20 mouse cellular contexts compared by ENCODE assay signal in the genomic region with DNA sequence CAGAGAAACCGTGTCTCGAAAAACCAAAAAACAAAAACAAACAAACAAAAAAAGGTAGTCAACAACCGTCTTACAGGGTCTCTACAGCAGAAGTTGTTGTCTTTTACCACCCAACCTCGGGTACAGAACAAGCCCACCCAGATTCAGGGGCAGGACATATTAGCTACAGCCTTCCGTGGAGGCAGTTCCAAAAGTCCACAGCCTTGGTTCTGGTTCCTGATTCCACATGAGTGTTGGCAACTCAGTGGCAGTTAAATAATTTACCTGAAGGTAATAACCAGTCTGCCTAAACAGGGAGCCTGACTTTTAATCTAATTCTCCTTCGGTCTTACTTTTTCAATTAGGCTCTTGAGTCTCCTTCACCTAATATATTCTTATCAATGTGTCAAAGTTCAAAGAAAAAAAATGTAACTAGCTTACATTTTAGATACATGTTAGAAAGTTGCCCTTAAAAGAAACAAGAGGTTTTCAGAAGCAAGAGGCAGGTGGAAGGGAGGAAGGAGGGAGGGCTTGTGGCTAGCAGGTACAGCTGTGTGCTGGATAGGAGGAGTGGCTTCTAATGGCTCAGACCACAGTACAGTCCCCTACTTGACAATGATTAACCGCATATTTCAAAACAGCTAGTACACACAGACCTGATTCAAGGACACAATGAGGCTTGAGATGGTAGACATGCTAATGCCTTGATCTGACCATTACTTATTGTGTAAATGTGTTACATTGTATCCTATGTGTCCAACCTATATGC. TPM values are rescaled to one million over a fixed set of nuclear protein-coding genes. Genes with fewer than 3 reads are reported as not detected.
DNase-seq lines count a peak whose midpoint lies in the region; ATAC-seq and TF ChIP-seq lines count a peak whose summit lies in the region.
"Had no signal": no experiment of that assay in that cellular context is flagged by ENCODE, and none has a peak within 500 bp of the region (broad histone marks: within the 10 kb centered on the region; RNA-seq: fewer than 3 reads in every experiment).

No protein-coding gene starts in this region.

- WGBS in intestine, embryonic 14.5 days: 84% methylated on average over 7 of the region's 7 CpGs
- WGBS in intestine, embryonic 16.5 days: 78% methylated on average over 7 of the region's 7 CpGs
- WGBS in kidney, embryonic 15.5 days: 72% methylated on average over 7 of the region's 7 CpGs
- 57% methylated on average over 7 of the region's 7 CpGs for WGBS in liver, embryonic 14.5 days (ENCODE audit: insufficient replicate concordance)
- WGBS in forebrain, embryonic 15.5 days: 92% methylated on average over 7 of the region's 7 CpGs

- no peak for TF ChIP-seq EP300 in liver, embryonic 14.5 days (IDR thresholded peaks at IDR 0.05; ENCODE audit: low read depth)

- H3K4me3 ChIP-seq in intestine, embryonic 14.5 days (ENCODE audit: low read depth, low read length): no peak overlapping the region
- no peak overlapping the region for H3K4me3 ChIP-seq in intestine, embryonic 16.5 days (ENCODE audit: low read length)
- H3K4me3 ChIP-seq in kidney, embryonic 15.5 days (replicated peaks): no peak overlapping the region
- H3K4me3 ChIP-seq in liver, embryonic 14.5 days (ENCODE audit: insufficient read depth in 1 of 2, low read depth in 2 of 2, low read length in 2 of 2): no peak overlapping the region
- H3K4me3 ChIP-seq in forebrain, embryonic 15.5 days: no peak overlapping the region
- H3K4me3 ChIP-seq: embryonic facial prominence, embryonic 13.5 days; hindbrain, embryonic 13.5 days; midbrain, embryonic 12.5 days; neural tube, embryonic 15.5 days had no signal

- H3K27me3 ChIP-seq in intestine, embryonic 14.5 days (replicated peaks; ENCODE audit: control insufficient read depth, insufficient read depth, low read length): no peaks in the 10 kb centered on the region
- H3K27me3 ChIP-seq in intestine, embryonic 16.5 days (replicated peaks; ENCODE audit: control insufficient read depth, insufficient read depth, low read length): no peaks in the 10 kb centered on the region
- no peaks in the 10 kb centered on the region for H3K27me3 ChIP-seq in kidney, embryonic 15.5 days
- H3K27me3 ChIP-seq in liver, embryonic 14.5 days (ENCODE audit: control insufficient read depth, insufficient read depth, low read length): no peaks in the 10 kb centered on the region
- no peaks in the 10 kb centered on the region for H3K27me3 ChIP-seq in forebrain, embryonic 15.5 days
- H3K27me3 ChIP-seq: embryonic facial prominence, embryonic 13.5 days; hindbrain, embryonic 13.5 days; midbrain, embryonic 12.5 days; neural tube, embryonic 15.5 days had no signal

- no peak overlapping the region for H3K4me2 ChIP-seq in intestine, embryonic 14.5 days (ENCODE audit: low read length)
- no peak overlapping the region for H3K4me2 ChIP-seq in intestine, embryonic 16.5 days (ENCODE audit: low read depth, low read length)
- no peak overlapping the region for H3K4me2 ChIP-seq in kidney, embryonic 15.5 days
- H3K4me2 ChIP-seq in liver, embryonic 14.5 days (ENCODE audit: low read depth): no peak overlapping the region
- no peak overlapping the region for H3K4me2 ChIP-seq in forebrain, embryonic 15.5 days (replicated peaks)
- H3K4me2 ChIP-seq: embryonic facial prominence, embryonic 13.5 days; hindbrain, embryonic 13.5 days; midbrain, embryonic 12.5 days; neural tube, embryonic 15.5 days had no signal

- peak; percentile 68; the same call in 1 of the 2 replicates for ATAC-seq in intestine, embryonic 14.5 days (replicated peaks; ENCODE audit: low FRiP score, low TSS enrichment, low read depth)
- peak; percentile 99 for ATAC-seq in intestine, embryonic 16.5 days
- ATAC-seq in kidney, embryonic 15.5 days (replicated peaks; ENCODE audit: low FRiP score): peak; percentile 94
- ATAC-seq in liver, embryonic 14.5 days (ENCODE audit: insufficient read depth): peak; percentile 53; the same call in 1 of the 2 replicates
- ATAC-seq in forebrain, embryonic 15.5 days (replicated peaks): no peak

- H3K36me3 ChIP-seq in intestine, embryonic 14.5 days (ENCODE audit: control insufficient read depth, insufficient read depth, low read length): no peaks in the 10 kb centered on the region
- H3K36me3 ChIP-seq in intestine, embryonic 16.5 days (ENCODE audit: control insufficient read depth, insufficient read depth, low read length): no peaks in the 10 kb centered on the region
- no peaks in the 10 kb centered on the region for H3K36me3 ChIP-seq in kidney, embryonic 15.5 days
- no peaks in the 10 kb centered on the region for H3K36me3 ChIP-seq in liver, embryonic 14.5 days (replicated peaks; ENCODE audit: control insufficient read depth, insufficient read depth, low read depth)
- no peaks in the 10 kb centered on the region for H3K36me3 ChIP-seq in forebrain, embryonic 15.5 days
- H3K36me3 ChIP-seq: embryonic facial prominence, embryonic 13.5 days; hindbrain, embryonic 13.5 days; midbrain, embryonic 12.5 days had no signal

- no peak for DNase-seq in intestine, embryonic 14.5 days (ENCODE audit: low spot score)
- DNase-seq in liver, embryonic 14.5 days (ENCODE audit: low read depth in 3 of 3, low spot score in 3 of 3): no peak
- DNase-seq in spleen, postnatal 4 days (ENCODE audit: low spot score in 2 of 2): no peak
- DNase-seq in left cerebral cortex, postnatal 14 days (ENCODE audit: low spot score in 2 of 2): no peak
- DNase-seq: adrenal gland, postnatal 25 days; cerebellum, adult 2 months; gastrocnemius, postnatal 25 days; heart, postnatal 10 days; layer of hippocampus, postnatal 36 days; left cerebral cortex, postnatal 4 days; lung, adult 2 months; lung, postnatal 36 days; right cerebral cortex, postnatal 25 days had no signal

- intact Hi-C loops in left cerebral cortex, postnatal 14 days (cut with DNase I): no loop called here

- no peak overlapping the region for H3K27ac ChIP-seq in intestine, embryonic 14.5 days (ENCODE audit: low read depth)
- peak overlapping the region; percentile 65 for H3K27ac ChIP-seq in intestine, embryonic 16.5 days (ENCODE audit: low read length)
- peak overlapping the region; percentile 63 for H3K27ac ChIP-seq in kidney, embryonic 15.5 days
- no peak overlapping the region for H3K27ac ChIP-seq in liver, embryonic 14.5 days
- H3K27ac ChIP-seq in forebrain, embryonic 15.5 days (replicated peaks): no peak overlapping the region
- H3K27ac ChIP-seq: embryonic facial prominence, embryonic 13.5 days; hindbrain, embryonic 13.5 days; midbrain, embryonic 12.5 days; neural tube, embryonic 15.5 days had no signal

- H3K4me1 ChIP-seq in intestine, embryonic 14.5 days (replicated peaks; ENCODE audit: control insufficient read depth, insufficient read depth, low read length): no peaks in the 10 kb centered on the region
- H3K4me1 ChIP-seq in intestine, embryonic 16.5 days (ENCODE audit: control insufficient read depth, insufficient read depth, low read length): no peaks in the 10 kb centered on the region
- H3K4me1 ChIP-seq in kidney, embryonic 15.5 days: no peaks in the 10 kb centered on the region
- H3K4me1 ChIP-seq in liver, embryonic 14.5 days (replicated peaks; ENCODE audit: control insufficient read depth in 2 of 2, insufficient read depth in 2 of 2, low read length in 1 of 2): no peaks in the 10 kb centered on the region
- peaks cover 9% of the 10 kb centered on the region for H3K4me1 ChIP-seq in forebrain, embryonic 15.5 days
- H3K4me1 ChIP-seq: hindbrain, embryonic 13.5 days; midbrain, embryonic 12.5 days; neural tube, embryonic 15.5 days had no signal

- H3K9me3 ChIP-seq in intestine, embryonic 14.5 days (ENCODE audit: control insufficient read depth, low read length): no peaks in the 10 kb centered on the region
- no peaks in the 10 kb centered on the region for H3K9me3 ChIP-seq in intestine, embryonic 16.5 days (ENCODE audit: control insufficient read depth, low read length)
- no peaks in the 10 kb centered on the region for H3K9me3 ChIP-seq in kidney, embryonic 15.5 days (replicated peaks)
- H3K9me3 ChIP-seq in liver, embryonic 14.5 days (ENCODE audit: control insufficient read depth, low read length): no peaks in the 10 kb centered on the region
- H3K9me3 ChIP-seq in forebrain, embryonic 15.5 days: no peaks in the 10 kb centered on the region
- H3K9me3 ChIP-seq: embryonic facial prominence, embryonic 13.5 days; hindbrain, embryonic 13.5 days; midbrain, embryonic 12.5 days; neural tube, embryonic 15.5 days had no signal

- no peak overlapping the region for H3K9ac ChIP-seq in intestine, embryonic 14.5 days (ENCODE audit: low read length)
- no peak overlapping the region for H3K9ac ChIP-seq in intestine, embryonic 16.5 days (ENCODE audit: low read depth, low read length)
- H3K9ac ChIP-seq in kidney, embryonic 15.5 days: no peak overlapping the region
- no peak overlapping the region for H3K9ac ChIP-seq in liver, embryonic 14.5 days (replicated peaks)
- no peak overlapping the region for H3K9ac ChIP-seq in forebrain, embryonic 15.5 days (replicated peaks)
- H3K9ac ChIP-seq: embryonic facial prominence, embryonic 13.5 days; hindbrain, embryonic 13.5 days; midbrain, embryonic 12.5 days; neural tube, embryonic 15.5 days had no signal

- TF ChIP-seq CTCF in liver, embryonic 14.5 days (IDR thresholded peaks at IDR 0.05; ENCODE audit: low read depth): no peak

RNA-seq across cellular contexts. Expression of gene Cnnm1, which starts 23.5 kb away (rescaled TPM):
- polyA plus RNA-seq in intestine, embryonic 14.5 days (2014; fragmentation: Nextera tagmentation; extraction: Ambion mirVana): 0.45 and 0.98 TPM in 2 replicates
- polyA plus RNA-seq in intestine, embryonic 16.5 days (2015; fragmentation: Nextera tagmentation; extraction: Ambion mirVana): 1.3 and 1.4 TPM in 2 replicates
- polyA plus RNA-seq in kidney, embryonic 15.5 days (2015; fragmentation: Nextera tagmentation; extraction: Ambion mirVana): 0.19 TPM in 2 replicates
- polyA plus RNA-seq in liver, embryonic 14.5 days (2012; rRNA removed): 0.08 and 0.10 TPM in 2 replicates
- polyA plus RNA-seq in liver, embryonic 14.5 days (2014; fragmentation: Nextera tagmentation; extraction: Ambion mirVana): 0.08 and 0.17 TPM in 2 replicates
- 1.2 and 1.3 TPM in 2 replicates for polyA plus RNA-seq in forebrain, embryonic 15.5 days (2015; fragmentation: Nextera tagmentation; extraction: Ambion mirVana)
- 10 to 100 TPM; 73.1 to 76.9 TPM for total RNA-seq in left cerebral cortex, postnatal 14 days (2021)

Comparison
In these comparisons a context has a peak if more than half of its experiments do, and no peak if none do; other contexts are left out.
1. H3K27ac ChIP-seq: peak in intestine, embryonic 16.5 days (single experiment) and kidney, embryonic 15.5 days (single experiment); none in intestine, embryonic 14.5 days (single experiment), liver, embryonic 14.5 days (single experiment) and forebrain, embryonic 15.5 days (single experiment).